Mouse (Mus musculus) spleen, postnatal 4 days (tissue): ENCODE measurements around the gene Orc3.

Source experiments
- DNase-seq, 2 experiments: peaks; one replicate each; pipeline ENCODE4 v3.0.0; 2022; ENCODE audit warnings: low spot score in 2 of 2

Orc3 gene

GRCm38 (mm10) chr4:34614630-34615094 is at the start of gene Orc3, which contains the start of gene Rars2:
Gene Orc3 (minus strand): TSS chr4:34614944.
Gene Rars2 (plus strand): TSS chr4:34614957.
- DNase-seq, result peak; percentile 91 to 96

- DNase-seq, result no peak
Measured at GRCm38 (mm10) chr4:34661927-34662326, 47.2 kb upstream of the Orc3 start.

- DNase-seq, result no peak
Measured at GRCm38 (mm10) chr4:34661514-34661913, 46.8 kb upstream of the Orc3 start.

GRCm38 (mm10) chr4:34659012-34659411 is 44.3 kb upstream of the Orc3 start:
- no peak for DNase-seq

GRCm38 (mm10) chr4:34656101-34656500 is 41.4 kb upstream of the Orc3 start:
- DNase-seq, result peak in 1 of 2 experiments; percentile 51

- DNase-seq, result peak in 1 of 2 experiments; percentile 61
Measured at GRCm38 (mm10) chr4:34653179-34653578, 38.4 kb upstream of the Orc3 start.

GRCm38 (mm10) chr4:34644779-34645178 is 30.0 kb upstream of the Orc3 start:
- DNase-seq, result no peak

- DNase-seq, result no peak
Measured at GRCm38 (mm10) chr4:34640731-34641130, 26.0 kb upstream of the Orc3 start.

- DNase-seq, result no peak
Measured at GRCm38 (mm10) chr4:34639745-34640364, 25.1 kb upstream of the Orc3 start.

GRCm38 (mm10) chr4:34637851-34638250 is 23.1 kb upstream of the Orc3 start:
- DNase-seq, result no peak

- no peak for DNase-seq
Measured at GRCm38 (mm10) chr4:34637386-34637785, 22.6 kb upstream of the Orc3 start.

GRCm38 (mm10) chr4:34636036-34636435 is 21.3 kb upstream of the Orc3 start:
- DNase-seq, result no peak

- DNase-seq, result no peak
Measured at GRCm38 (mm10) chr4:34634129-34634528, 19.4 kb upstream of the Orc3 start.

- DNase-seq, result no peak
Measured at GRCm38 (mm10) chr4:34629956-34630355, 15.2 kb upstream of the Orc3 start.

GRCm38 (mm10) chr4:34626401-34626800 is 11.7 kb upstream of the Orc3 start:
- DNase-seq, result no peak

- DNase-seq, result no peak
Measured at GRCm38 (mm10) chr4:34625556-34625955, 10.8 kb upstream of the Orc3 start.

GRCm38 (mm10) chr4:34616146-34616545 is 1.4 kb upstream of the Orc3 start:
- DNase-seq, result no peak

- DNase-seq, result no peak
Measured at GRCm38 (mm10) chr4:34615303-34615702, 559 bp upstream of the Orc3 start.

GRCm38 (mm10) chr4:34613571-34614145 is 1.1 kb downstream of the Orc3 start:
- peak in 1 of 2 experiments; percentile 27 for DNase-seq

GRCm38 (mm10) chr4:34606658-34607057 is 8.1 kb downstream of the Orc3 start:
- DNase-seq, result no peak

- no peak for DNase-seq
Measured at GRCm38 (mm10) chr4:34603123-34603522, 11.6 kb downstream of the Orc3 start.

- DNase-seq, result no peak
Measured at GRCm38 (mm10) chr4:34584871-34585607, 29.7 kb downstream of the Orc3 start.

GRCm38 (mm10) chr4:34583427-34583826 is 31.3 kb downstream of the Orc3 start:
- no peak for DNase-seq
